Mouse (Mus musculus) thymus, adult 2 months (tissue): ENCODE measurements around the gene Zxdc.

Experiments used
- CTCF ChIP-seq: fragments of 200-500 bp; IDR thresholded peaks from 2 replicates; pipeline ENCODE4 v1.5.1; 2012; ENCODE audit warnings: mild to moderate bottlenecking, control low read depth, low read length, moderate library complexity, borderline replicate concordance; ENCODE audit not compliant: control insufficient read depth, poor library complexity, insufficient read depth; ENCODE audit errors: extremely low read depth
- POLR2A ChIP-seq: fragments of 200-500 bp; IDR thresholded peaks from 2 replicates; pipeline ENCODE4 v1.6.1; 2012; ENCODE audit warnings: mild to moderate bottlenecking, low read length, control low read depth, moderate library complexity; ENCODE audit not compliant: control insufficient read depth, poor library complexity, insufficient read depth; ENCODE audit errors: extremely low read depth

DNA sequence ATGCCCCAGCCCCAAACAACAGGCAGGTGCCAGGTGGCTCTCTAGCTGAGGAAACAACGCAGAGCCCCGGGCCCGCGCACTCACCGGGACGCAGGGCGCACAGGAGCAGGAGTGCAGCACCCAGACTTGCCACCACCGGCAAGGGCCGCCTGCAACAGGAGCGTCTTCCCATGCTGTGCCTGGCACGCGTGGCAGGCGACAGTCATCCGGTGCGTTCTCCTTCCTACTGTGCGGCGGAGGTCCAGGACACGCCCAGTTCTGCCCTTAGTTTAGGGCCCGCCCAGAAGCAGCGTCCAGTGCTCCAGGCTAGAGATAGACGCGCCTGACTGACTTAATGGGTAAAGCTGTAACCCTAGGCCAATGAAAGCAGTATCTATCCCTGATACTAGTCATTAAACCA lies 44.3 kb upstream of the Zxdc start, which contains the start of gene Chst13:
- TF ChIP-seq CTCF = no peak
- TF ChIP-seq POLR2A = no peak
